Mouse (Mus musculus) MN1 (cell line): ENCODE data around the gene Rhoj.

Experiments used
- DNase-seq: peaks from one replicate; pipeline ENCODE4 v3.0.0-alpha.2; 2016; ENCODE audit warnings: low spot score

The Rhoj gene

DNA sequence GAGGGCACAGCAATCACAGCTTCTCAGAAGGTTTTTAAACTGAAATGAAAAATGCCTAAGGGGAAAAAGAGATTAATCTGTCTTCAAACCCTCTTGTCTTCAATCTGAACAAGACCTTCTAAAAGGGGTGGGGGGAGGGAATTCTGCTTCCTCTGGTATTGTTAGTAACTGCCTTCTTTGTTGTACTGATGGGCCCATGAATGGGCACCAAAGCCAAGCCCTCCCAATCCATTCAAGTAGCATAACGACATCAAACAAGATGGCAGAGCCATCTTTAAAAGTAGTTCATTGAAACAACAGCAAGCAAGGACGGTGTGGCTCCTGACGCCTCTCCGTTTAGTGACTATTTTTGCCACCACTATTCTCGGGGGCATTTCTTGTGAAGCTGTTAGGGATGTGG, 42.6 kb downstream of the Rhoj start:
- DNase-seq = no peak

DNA sequence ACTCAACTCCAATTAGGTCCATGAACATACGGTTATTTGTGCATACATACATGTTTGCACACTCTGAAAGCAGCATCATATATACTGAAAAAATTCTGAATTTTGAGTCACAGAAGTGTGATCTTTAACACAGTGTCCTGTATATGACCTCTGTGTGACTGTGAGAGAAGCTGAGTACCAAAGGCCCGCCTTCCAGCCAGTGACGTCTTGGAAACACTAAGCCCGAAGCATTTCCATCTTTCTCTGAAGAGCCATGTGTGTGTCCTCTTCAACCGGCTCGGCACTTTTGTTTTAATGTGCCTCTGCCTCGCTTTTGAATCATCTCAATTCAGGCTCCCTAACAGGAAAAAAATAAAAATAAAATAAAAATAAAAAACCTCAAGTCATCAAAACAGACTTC, 43.7 kb downstream of the Rhoj start:
- DNase-seq = no peak

DNA sequence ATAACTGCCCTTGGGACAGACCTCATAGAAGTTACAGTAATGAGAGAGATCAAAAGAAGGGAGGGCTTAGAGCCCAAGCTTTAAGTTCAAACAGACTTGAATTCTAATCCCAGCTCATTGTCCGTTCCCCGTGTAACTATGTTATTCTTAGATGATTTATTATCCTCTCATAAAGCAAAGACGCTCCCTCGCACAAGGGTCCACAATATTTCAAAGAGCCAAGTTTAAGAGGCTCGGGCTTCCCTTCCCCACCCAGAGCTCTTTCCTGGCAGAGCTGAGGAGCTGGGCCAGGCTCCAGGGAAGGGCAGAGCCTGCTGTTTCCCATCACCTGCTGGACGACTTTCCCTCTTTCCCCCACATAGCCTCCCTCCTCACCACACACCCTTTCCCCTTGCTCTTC, 44.3 kb downstream of the Rhoj start:
- no peak for DNase-seq

DNA sequence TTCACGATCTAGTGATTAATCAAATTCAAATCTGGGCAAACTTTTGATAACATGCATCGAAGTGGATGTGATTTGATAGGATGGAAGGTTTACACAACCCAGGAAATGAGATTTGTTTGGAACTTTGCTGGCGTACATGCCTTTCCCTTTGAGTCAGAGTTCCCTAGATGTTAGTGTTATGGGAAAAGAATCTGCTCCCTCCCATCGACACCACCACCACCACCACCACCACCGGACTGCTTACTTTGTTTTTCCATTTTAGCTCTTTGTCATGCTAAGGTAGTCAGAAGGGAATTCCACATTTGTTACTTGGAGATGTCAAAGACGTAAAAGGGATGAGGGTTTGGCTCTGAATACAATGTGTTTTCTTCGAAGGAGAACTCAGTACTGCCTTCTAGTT, 46.2 kb downstream of the Rhoj start:
- DNase-seq = no peak

DNA sequence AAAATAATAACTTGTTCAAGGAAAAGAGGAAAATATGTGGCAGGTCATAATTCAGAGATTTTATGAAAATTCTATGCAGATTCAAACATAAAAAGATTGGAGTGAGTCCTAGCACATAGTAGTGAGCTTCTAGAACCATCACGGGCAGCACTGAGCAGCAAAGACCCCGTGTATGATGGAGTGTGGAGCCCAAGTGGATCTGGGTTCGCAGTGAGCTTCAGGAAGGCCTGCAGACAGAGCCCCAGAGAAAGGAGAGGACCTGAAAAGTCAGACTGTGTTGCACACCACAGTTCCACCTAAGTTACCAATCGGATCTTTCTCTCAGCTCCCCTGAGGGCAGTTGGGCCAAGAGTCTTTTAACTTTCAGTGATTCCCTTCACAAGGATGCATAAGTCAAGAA, 49.7 kb downstream of the Rhoj start:
- no peak for DNase-seq

DNA sequence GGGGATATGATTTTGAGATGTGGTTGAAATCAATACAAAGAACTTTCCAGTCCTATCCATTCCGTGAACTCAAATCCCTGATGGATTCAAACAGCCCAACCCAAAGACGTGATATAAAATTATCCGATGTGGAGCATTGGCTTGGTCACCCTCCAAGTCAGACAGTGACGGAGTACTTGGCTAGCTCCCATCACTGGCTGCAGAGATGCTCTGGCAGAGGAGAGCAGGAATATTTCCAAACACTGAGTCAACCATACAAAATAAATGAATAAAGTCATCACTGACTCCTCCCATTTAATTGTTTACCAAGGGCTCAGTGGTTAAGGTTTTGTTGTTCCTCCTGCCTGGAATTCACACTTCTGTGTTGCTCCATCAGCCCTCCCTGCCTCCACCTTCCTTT, 50.6 kb downstream of the Rhoj start:
- DNase-seq = no peak

DNA sequence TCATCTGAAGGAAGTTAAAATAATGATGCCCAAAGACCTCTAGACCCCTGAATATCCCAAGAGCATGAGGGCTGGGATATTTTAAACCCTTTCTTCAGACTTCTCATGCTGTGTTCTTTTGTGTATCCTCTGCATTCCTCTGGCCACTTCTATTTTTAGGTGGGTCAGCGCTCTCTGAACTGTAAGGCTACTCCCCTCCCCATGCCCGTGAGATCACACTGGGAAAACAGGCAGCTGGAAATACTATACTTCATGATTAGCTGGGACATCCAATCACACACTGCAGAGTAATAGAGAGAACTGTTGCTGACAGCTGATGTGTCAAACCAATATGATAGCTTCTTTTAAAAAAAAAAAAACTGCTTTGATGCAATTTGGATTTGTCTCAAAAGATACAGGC, 51.4 kb downstream of the Rhoj start:
- no peak for DNase-seq

DNA sequence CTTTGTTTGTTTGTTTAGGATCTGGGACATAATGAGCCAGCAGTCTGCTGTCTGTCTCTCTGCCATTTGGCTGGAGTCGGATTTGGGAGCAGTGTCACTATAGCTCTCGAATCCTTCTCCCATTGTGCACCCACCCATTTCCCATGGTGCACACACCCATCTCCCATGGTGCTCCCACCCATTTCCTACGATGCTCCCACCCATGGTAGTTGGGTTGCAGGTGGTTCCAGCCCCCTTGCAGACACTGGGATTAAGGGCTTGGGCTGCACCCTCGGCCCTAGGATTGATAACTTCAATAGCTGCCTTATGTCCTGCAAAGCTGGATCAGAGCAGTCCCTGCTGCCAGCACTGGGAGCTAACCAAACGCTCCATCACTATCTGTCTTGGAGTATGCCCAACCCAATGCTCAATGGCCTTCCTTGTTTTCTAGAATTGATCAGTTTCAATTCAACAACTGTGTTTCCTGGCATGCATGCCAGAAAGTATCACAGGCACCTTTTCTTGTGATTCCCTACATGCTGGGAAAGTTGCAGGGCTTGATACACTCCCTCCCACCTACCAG, 51.9 kb downstream of the Rhoj start:
- DNase-seq = no peak

DNA sequence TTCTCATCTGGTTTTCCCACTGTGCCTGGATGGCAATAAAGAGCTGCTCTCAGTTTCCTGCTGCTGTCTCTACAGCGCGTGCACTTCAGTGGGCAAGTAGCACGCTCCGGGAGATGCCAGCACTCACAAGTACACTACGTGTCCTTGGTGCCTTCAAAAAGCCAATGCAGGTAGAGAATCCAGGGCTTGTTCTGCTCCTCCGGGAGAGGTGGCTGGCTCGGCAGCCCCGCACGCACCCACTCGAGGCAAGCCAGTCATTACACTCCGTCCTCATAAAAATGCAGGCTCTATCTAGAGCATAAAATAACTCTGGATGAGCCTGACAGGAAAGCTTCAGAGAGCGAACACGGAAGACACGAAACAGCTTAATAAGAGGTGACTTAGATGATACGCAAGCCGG, 54.3 kb downstream of the Rhoj start:
- DNase-seq = no peak

DNA sequence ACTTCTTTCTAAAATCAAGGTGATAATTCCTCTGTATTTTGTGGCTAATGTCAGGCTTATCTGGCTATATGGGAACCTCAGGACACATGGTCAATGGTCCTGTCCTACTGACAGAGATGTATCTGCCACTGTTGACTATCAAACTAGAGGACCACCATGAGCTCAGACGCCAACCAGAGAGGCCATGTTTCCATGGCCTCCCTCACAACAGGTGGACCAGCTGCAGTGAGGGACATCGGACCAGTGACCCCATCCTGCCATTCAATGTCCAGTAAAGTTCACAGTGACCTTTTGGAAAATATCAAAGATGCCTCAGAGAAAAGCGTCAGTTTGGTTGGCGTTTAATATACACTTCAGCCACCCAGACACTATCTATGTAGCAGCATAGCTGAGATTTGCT, 56.3 kb downstream of the Rhoj start:
- no peak for DNase-seq

DNA sequence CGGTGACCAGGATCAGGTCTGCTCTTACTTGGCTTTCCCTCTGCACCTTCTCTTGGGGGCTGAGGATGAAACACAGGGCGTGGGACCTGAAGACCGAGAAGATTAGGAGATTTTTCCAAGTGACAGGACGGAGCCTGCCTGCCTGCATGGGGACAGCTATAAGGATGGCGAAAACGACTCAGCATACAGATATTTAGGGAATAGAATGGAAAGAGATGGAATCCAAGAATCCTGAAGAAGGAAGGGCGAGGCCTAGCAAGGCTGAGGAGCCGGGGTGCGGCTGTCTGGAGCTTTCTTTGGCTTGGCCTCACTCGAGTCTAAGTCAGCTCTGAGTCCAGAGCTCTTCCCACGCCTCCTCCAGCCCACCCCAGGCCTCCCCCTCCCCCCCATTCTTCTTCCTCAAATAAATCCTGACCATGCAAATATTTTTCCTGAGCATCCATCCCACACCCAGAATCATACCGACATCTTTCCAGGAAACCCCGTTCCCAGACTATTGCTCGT, 57.6 kb downstream of the Rhoj start:
- no peak for DNase-seq

DNA sequence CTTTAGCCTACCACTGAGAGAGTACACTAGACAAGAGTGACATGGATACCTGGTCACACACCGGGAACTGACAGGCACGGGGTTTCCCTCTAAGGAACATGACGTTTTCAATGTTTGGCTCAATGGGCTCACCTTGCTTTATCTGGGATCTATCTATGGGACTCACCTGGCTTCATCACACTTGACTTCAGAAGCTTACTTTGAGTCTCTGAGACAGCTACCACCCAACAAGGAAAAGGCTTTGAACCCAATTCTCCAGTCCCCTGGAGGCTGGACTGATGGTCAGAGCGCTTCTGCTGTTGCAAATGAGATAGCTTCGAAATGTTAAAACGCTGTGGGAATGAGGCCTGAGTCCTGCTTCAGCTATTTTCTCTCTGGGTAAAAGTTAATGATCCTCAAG, 59.2 kb downstream of the Rhoj start:
- DNase-seq = no peak

DNA sequence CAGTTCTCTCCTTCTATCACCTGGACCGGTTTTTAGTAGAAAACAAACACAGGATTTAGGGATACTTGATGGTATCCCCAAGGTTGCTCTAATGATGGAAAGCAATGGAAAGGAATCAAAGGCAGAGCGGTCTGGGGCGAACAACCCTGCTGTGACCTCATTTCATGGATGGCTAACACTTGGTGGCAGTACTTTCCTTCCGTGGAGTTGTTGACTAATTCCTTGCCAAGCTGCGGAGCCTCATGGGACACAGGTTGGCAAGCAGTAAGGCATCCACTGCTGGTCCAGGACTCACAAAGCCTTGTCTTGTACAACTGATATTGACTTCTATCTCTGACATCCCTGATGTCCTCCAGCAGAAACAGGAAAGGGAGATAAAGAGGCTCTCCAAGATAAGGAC, 60.4 kb downstream of the Rhoj start:
- DNase-seq = no peak

DNA sequence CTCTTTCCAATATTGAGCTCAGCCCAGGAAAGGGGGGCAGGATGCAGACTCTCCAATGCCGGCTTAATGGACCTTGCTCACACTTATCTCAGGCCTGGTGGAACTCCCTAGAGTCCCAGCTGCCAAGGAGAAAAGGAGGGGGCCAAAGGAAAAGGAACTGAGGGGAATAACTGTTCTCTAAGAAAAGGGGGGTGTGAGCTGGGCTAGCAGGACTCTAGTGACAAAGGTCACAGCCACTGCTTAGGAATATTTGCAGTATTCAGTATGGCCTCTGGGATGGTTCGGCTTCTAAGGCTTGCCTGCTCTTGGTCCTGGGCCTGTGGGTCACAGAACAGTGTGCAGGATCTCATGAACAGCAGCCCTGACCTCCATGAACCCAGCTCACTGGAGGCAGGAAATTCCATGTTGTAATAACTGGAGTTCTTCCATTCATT, 61.3 kb downstream of the Rhoj start:
- no peak for DNase-seq

DNA sequence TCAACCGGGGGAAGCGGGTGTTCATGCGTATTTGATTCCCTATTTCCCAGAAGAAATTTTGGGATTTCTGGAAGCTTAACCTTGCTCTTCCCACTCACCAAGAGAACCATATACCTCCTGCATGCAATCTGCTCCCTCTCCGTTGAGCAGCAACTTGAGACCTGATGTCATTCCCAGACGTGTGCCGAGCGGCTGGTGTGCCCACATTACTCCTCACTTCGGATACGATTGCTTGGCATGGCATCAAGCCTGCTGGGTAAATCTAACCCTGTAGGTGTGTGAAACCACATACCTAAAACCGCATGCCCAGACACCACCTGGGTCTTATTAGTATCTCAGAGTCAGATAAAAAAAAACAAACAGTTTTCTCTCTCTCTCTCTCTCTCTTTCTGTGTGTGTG, 66.3 kb downstream of the Rhoj start:
- no peak for DNase-seq

DNA sequence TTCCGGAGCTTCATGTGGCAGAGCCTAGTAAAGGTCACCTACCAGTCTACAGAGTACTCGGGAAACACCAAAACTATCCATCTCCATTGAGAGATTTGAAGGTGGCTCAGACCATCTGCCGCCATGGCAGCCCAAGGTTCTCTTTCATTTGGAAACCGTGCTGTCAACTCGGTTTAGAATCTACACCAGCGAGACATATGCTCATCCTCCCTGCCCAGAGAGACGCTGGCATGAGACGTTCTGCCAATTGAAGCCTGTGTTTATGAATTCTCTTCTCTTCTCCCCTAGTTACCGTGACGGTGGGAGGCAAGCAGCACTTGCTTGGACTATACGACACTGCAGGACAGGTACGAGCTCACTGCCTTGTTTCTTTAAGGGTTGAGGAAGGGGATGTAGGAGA, 66.9 kb downstream of the Rhoj start:
- DNase-seq = no peak

DNA sequence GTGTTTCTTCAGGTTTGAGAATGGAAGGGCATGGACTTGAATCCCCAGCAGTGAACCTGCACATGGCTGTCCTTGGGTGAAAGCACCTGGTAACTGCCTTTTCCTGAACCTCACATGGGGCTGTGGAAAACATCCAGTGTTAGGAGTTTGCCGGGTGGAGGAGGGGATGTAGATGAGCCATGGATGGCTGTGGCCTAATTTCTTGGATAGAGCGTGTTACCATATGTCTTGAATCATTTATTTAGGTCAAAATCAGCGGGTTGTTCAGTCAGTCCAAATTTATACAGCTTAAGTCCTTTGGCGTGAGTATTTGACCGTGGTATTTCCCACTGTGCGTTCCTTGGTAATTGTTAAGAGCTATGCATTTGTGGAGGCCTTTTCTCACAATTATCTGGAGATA, 68.0 kb downstream of the Rhoj start:
- no peak for DNase-seq

DNA sequence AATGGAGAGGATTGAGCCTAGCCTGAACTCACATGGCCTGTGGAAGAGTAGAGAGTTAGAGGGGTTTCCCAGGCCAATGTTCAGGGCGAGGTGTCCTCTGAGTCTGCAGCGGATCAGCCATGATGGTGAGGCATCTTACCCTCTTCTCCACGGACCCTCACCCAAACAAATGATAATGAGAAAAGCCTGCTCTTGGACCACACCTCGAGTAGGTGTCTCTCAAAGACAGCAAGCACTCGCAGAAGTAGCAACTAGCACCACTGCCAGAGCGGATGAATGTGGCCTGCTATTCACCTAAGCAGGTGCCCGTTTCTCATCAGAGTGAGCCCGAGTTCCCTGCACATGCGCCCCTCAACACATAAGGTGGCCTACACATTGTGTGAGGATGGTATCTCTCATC, 78.6 kb downstream of the Rhoj start:
- DNase-seq = no peak

DNA sequence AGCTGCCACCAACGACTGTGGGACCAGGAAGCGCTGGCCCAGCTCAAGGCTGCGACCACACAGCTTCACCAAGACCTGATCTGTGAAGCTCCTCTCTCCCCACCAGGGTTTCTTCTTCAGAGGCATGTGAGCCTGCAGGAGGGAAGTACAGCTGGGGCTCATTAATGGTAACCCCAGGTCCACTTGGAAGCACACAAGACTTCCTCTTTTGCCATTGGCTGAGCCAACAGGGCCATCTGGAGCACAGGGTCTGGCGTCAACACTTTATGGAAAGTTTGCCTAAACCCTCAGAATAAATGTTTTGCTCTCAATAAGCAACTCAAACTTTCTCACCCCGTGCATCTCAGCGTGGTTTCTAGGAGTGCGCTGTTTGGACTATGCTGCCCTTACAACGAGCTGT, 79.0 kb downstream of the Rhoj start:
- no peak for DNase-seq

DNA sequence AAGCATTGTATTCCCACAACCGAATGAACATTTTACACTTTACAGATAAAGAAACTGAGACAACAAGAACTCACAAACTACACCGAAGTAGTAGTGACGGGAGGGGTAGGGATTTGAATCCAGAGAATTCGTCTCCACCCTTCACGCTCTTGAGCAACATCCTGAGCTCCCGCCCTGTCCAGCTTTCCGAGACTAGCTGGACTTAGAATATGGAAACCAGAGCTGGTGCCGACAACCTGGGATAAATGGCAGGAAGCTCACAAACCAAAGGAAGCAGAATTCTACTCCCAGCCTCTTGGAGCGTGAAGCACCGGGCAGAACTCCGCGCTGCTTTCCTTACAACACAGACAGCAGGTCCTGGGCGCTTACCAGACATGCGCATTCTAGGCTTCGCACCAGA, 79.7 kb downstream of the Rhoj start:
- DNase-seq = no peak

DNA sequence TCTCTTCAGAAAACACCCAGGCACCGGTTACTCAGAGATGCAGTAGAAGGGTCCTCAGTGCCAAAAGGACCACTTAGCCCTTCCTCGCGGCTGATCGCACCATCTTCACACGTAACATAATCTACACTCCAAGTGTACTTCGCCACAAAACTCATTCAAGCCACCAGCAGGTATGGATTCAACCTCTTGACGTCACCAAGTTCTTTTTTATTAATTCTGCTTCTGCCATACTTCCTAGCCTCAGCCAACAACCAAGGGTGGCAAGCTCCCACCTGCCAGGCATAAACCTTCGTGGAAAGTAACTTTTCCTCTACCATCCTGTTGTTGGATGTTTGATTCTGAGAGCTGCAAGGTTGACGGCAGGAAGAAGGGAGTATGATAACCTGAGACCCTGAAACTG, 80.4 kb downstream of the Rhoj start:
- DNase-seq = no peak

DNA sequence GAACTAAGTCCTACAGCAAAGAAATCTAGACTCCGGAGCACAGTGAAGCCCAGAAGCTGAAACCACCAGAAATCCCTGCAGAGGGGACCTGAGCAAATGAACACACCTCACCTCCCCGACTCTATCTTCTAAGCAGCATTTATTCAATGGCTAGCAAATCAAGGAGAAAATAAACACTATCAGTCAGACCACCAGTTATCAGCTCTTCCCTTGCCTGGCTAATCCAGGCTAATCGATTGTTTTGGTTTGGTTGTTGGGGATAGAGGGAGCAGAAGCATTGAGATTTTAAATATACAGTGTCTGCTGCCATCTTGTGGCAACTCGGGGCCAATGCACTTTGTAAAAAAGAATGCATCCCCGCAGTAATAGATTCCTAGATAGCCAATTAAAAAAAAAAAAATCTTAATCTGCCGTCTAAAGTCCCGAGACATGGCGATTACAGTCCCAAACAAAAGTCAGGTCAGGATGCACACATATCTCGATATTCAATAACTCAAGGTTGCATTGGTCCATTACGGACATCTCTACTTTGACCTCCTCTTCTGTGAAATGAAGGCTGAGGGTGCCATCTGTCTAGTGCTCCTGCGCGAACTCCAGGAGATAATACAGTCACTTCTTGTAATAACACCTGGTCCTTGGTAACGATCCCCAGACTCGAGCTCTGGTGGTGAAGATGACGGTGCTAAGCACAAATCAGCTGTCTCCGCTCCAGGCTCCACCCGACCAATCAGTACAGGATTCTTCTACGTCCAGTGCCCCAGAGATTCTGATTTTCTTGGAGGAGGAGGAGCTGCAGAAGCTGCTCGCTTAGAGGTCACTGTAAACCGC, 81.4 kb downstream of the Rhoj start:
- DNase-seq = peak; percentile 26

DNA sequence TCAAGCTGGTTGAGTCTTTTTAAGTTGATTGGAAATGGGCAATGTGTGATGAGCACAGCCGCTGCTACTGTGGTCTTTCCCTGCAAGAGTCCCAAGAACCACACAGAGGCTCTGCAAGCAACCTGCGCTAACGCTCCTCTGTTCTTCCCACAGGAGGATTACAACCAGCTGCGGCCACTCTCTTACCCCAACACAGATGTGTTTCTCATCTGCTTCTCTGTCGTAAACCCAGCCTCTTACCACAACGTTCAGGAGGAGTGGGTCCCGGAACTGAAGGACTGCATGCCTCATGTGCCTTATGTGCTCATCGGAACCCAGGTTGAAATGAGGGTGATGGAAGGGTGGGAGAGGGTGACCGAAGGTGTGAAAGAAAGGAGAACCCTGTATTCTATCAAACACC, 83.4 kb downstream of the Rhoj start:
- DNase-seq = no peak
